Comparison of ENCODE assay signal across 8 mouse cellular contexts in the genomic region with DNA sequence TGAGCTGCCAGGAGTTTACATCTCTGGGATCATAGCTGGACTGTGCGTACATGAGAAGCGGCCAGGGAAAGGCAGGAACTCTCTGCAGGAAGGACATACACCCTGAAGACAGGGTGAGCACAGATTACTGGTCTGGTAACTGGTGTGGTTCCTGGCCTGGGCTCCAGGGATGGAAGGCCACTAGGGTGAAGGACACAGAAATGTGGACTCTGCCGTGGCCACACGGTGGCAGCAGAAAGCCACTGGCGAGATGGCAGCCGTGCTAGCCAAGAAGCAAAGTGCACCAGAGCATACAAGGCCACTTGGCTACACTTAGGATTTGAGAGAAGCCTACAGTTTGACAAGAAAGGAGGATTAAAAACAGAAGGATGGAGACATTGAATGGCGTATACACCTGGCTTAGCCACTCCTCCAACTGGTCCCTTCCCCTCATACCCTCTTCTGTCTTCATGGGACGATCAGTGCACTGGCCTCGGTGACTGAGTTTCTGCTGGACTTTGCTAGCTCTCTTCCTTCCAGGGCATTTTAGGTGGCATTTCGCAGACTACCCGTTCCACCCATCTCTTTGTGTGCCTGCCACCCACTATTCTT.
DNase-seq lines count a peak whose midpoint lies in the region; ATAC-seq and TF ChIP-seq lines count a peak whose summit lies in the region.

No protein-coding gene starts in this region.

- TF ChIP-seq POLR2A in embryonic fibroblast, embryonic 13.5 days (IDR thresholded peaks at IDR 0.05; ENCODE audit: low read depth, low read length) = no peak

- no peak overlapping the region for H3K27ac ChIP-seq in embryonic fibroblast, embryonic 13.5 days (ENCODE audit: insufficient read depth, low read length)
- H3K27ac ChIP-seq in heart, embryonic 10.5 days = no peak overlapping the region
- no peak overlapping the region for H3K27ac ChIP-seq in kidney, embryonic 14.5 days (ENCODE audit: low read depth, low read length)
- no peak overlapping the region for H3K27ac ChIP-seq in liver, postnatal 0 days (ENCODE audit: low read depth)
- H3K27ac ChIP-seq in neural tube, embryonic 14.5 days (ENCODE audit: low read depth, low read length) = no peak overlapping the region

- H3K4me2 ChIP-seq in kidney, embryonic 14.5 days (replicated peaks; ENCODE audit: low read depth, low read length) = no peak overlapping the region
- H3K4me2 ChIP-seq in liver, postnatal 0 days (ENCODE audit: low read depth, low read length) = no peak overlapping the region
- H3K4me2 ChIP-seq in neural tube, embryonic 14.5 days (ENCODE audit: low read depth, low read length) = no peak overlapping the region

- peaks cover 16% of the 10 kb centered on the region for H3K27me3 ChIP-seq in C2C12 (ENCODE audit: control insufficient read depth, insufficient read depth, insufficient read length)
- no peaks in the 10 kb centered on the region for H3K27me3 ChIP-seq in heart, embryonic 10.5 days (ENCODE audit: insufficient read depth, poor library complexity, severe bottlenecking)
- 0 out of 2 replicates have a peak, but pooled peaks cover 5% of the 10 kb centered on the region for H3K27me3 ChIP-seq in kidney, embryonic 14.5 days (ENCODE audit: control insufficient read depth, insufficient read depth, low read length)
- H3K27me3 ChIP-seq in liver, postnatal 0 days (ENCODE audit: insufficient read depth, low read length) = no peaks in the 10 kb centered on the region
- no peaks in the 10 kb centered on the region for H3K27me3 ChIP-seq in neural tube, embryonic 14.5 days (ENCODE audit: control insufficient read depth, insufficient read depth, low read length)

- no peaks in the 10 kb centered on the region for H3K36me3 ChIP-seq in C2C12 (ENCODE audit: control insufficient read depth, insufficient read depth)
- no peaks in the 10 kb centered on the region for H3K36me3 ChIP-seq in heart, embryonic 10.5 days
- H3K36me3 ChIP-seq in kidney, embryonic 14.5 days (ENCODE audit: control insufficient read depth, insufficient read depth, low read length) = no peaks in the 10 kb centered on the region
- no peaks in the 10 kb centered on the region for H3K36me3 ChIP-seq in liver, postnatal 0 days (replicated peaks; ENCODE audit: insufficient read depth, low read length)
- no peaks in the 10 kb centered on the region for H3K36me3 ChIP-seq in neural tube, embryonic 14.5 days (ENCODE audit: control insufficient read depth, insufficient read depth, low read length)

- DNase-seq in adrenal gland, postnatal 25 days = peak; percentile 80
- DNase-seq in heart, embryonic 10.5 days (ENCODE audit: low spot score) = peak; percentile 85
- peak; percentile 83 for DNase-seq in liver, postnatal 0 days
- peak; percentile 38 for DNase-seq in testis, postnatal 14 days (ENCODE audit: low spot score)

- H3ac ChIP-seq in C2C12 (ENCODE audit: control insufficient read depth, insufficient read length, low read depth) = no peak overlapping the region

- peak; percentile 89 for ATAC-seq in kidney, embryonic 14.5 days (ENCODE audit: low FRiP score, low TSS enrichment)
- peak; percentile 67 for ATAC-seq in liver, postnatal 0 days
- ATAC-seq in neural tube, embryonic 14.5 days (ENCODE audit: low read depth) = peak; percentile 82; the same call in 1 of the 2 replicates

- 56% methylated on average over 11 of the region's 11 CpGs for WGBS in heart, embryonic 10.5 days
- 51% methylated on average over 11 of the region's 11 CpGs for WGBS in kidney, embryonic 14.5 days
- 50% methylated on average over 11 of the region's 11 CpGs for WGBS in liver, postnatal 0 days (ENCODE audit: insufficient replicate concordance)
- 55% methylated on average over 11 of the region's 11 CpGs for WGBS in neural tube, embryonic 14.5 days

- H3K79me2 ChIP-seq in C2C12 (ENCODE audit: control insufficient read depth, insufficient read depth) = no peaks in the 10 kb centered on the region

- TF ChIP-seq CTCF in C2C12 (IDR thresholded peaks at IDR 0.05; ENCODE audit: control insufficient read depth, insufficient read depth, insufficient read length) = peak; percentile 71
- TF ChIP-seq CTCF in embryonic fibroblast, embryonic 13.5 days (IDR thresholded peaks at IDR 0.05; ENCODE audit: borderline replicate concordance, insufficient read depth, low read length) = peak; percentile 97
- peak; percentile 98 for TF ChIP-seq CTCF in liver, postnatal 0 days (IDR thresholded peaks at IDR 0.05; ENCODE audit: low read depth)

- no peak overlapping the region for H3K9ac ChIP-seq in kidney, embryonic 14.5 days (ENCODE audit: low read depth, low read length)
- no peak overlapping the region for H3K9ac ChIP-seq in liver, postnatal 0 days (replicated peaks)
- H3K9ac ChIP-seq in neural tube, embryonic 14.5 days (replicated peaks; ENCODE audit: low read depth, low read length) = no peak overlapping the region

- H3K9me3 ChIP-seq in heart, embryonic 10.5 days = no peaks in the 10 kb centered on the region
- H3K9me3 ChIP-seq in kidney, embryonic 14.5 days (ENCODE audit: control insufficient read depth, low read length) = no peaks in the 10 kb centered on the region
- H3K9me3 ChIP-seq in liver, postnatal 0 days (ENCODE audit: low read length) = no peaks in the 10 kb centered on the region
- no peaks in the 10 kb centered on the region for H3K9me3 ChIP-seq in neural tube, embryonic 14.5 days (ENCODE audit: control insufficient read depth, low read length)

- no peaks in the 10 kb centered on the region for H3K79me3 ChIP-seq in C2C12 (ENCODE audit: low read depth)

- H3K4me3 ChIP-seq in C2C12 (ENCODE audit: insufficient read depth, poor library complexity, severe bottlenecking) = no peak overlapping the region
- H3K4me3 ChIP-seq in embryonic fibroblast, embryonic 13.5 days (ENCODE audit: insufficient read depth, low read length) = no peak overlapping the region
- no peak overlapping the region for H3K4me3 ChIP-seq in heart, embryonic 10.5 days
- no peak overlapping the region for H3K4me3 ChIP-seq in kidney, embryonic 14.5 days (ENCODE audit: low read length)
- H3K4me3 ChIP-seq in liver, postnatal 0 days (ENCODE audit: low read depth, low read length) = no peak overlapping the region
- H3K4me3 ChIP-seq in neural tube, embryonic 14.5 days (ENCODE audit: low read depth, low read length) = no peak overlapping the region

- no peaks in the 10 kb centered on the region for H3K4me1 ChIP-seq in embryonic fibroblast, embryonic 13.5 days (ENCODE audit: control insufficient read depth, insufficient read depth, low read length)
- H3K4me1 ChIP-seq in heart, embryonic 10.5 days = peaks cover 7% of the 10 kb centered on the region
- H3K4me1 ChIP-seq in kidney, embryonic 14.5 days (ENCODE audit: control insufficient read depth, insufficient read depth, low read length) = no peaks in the 10 kb centered on the region
- no peaks in the 10 kb centered on the region for H3K4me1 ChIP-seq in liver, postnatal 0 days (ENCODE audit: insufficient read depth)
- no peaks in the 10 kb centered on the region for H3K4me1 ChIP-seq in neural tube, embryonic 14.5 days (ENCODE audit: control insufficient read depth, insufficient read depth, low read length)

- no peak for TF ChIP-seq EP300 in liver, postnatal 0 days (IDR thresholded peaks at IDR 0.05; ENCODE audit: low read depth)

TF ChIP-seq in C2C12, 6 proteins besides CTCF, POLR2A, EP300 and RAD21:
- no peak for TF ChIP-seq MYOD1 (IDR thresholded peaks at IDR 0.05; ENCODE audit: control insufficient read depth, insufficient read length, low read depth)
- no peak for TF ChIP-seq FOSL1 (IDR thresholded peaks at IDR 0.05; ENCODE audit: insufficient read depth, low read length, poor library complexity, severe bottlenecking)
- no peak for TF ChIP-seq CEBPB (IDR thresholded peaks at IDR 0.05; ENCODE audit: low read depth)
- no peak for TF ChIP-seq MYOG (IDR thresholded peaks at IDR 0.05; ENCODE audit: control insufficient read depth, extremely low read depth, insufficient read length)
- TF ChIP-seq USF1 (IDR thresholded peaks at IDR 0.05; ENCODE audit: low read depth) = no peak
- no peak for TF ChIP-seq MAX (IDR thresholded peaks at IDR 0.05)
